Mouse (Mus musculus): ENCODE data around the gene Ggt1.
A peak's percentile ranks its signal among the peaks of the same experiment; 100 is the strongest.

Gene Ggt1

DNA sequence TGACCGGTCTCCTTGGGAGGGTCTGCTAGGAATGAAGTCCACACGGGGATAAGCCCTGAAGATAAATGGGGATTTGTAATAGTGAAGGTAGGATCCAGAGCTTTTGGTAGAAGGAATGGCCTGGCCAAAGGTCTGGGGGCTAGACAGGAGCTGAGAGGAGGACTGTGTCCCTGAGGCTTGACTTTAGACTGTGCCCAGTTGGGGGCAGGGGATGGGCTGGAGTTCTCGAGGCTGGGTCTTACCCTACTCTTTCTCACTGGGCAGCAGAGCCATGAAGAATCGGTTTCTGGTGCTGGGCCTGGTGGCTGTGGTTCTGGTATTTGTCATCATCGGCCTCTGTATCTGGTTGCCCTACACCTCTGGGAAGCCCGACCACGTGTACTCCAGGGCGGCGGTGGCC is 12.6 kb downstream of the Ggt1 start:
- no peak for DNase-seq (ENCODE audit: low spot score)

DNA sequence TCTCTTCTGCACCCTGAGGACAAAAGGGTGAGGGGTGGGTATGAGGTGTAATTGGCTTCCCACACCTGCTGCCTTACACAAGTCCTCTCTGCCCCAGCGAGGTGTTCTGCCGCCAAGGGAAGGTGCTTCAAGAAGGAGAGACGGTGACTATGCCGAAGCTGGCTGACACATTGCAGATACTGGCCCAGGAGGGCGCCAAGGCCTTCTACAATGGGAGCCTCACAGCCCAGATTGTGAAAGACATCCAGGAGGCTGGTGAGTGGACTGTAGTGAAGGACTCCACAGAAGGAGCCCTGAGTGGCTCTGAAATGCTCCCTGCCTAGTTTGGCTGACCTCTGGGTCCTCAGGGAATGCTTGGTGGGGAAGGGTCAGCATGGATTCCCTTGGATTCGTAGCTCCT is 17.7 kb downstream of the Ggt1 start:
- no peak for DNase-seq (ENCODE audit: low spot score)

DNA sequence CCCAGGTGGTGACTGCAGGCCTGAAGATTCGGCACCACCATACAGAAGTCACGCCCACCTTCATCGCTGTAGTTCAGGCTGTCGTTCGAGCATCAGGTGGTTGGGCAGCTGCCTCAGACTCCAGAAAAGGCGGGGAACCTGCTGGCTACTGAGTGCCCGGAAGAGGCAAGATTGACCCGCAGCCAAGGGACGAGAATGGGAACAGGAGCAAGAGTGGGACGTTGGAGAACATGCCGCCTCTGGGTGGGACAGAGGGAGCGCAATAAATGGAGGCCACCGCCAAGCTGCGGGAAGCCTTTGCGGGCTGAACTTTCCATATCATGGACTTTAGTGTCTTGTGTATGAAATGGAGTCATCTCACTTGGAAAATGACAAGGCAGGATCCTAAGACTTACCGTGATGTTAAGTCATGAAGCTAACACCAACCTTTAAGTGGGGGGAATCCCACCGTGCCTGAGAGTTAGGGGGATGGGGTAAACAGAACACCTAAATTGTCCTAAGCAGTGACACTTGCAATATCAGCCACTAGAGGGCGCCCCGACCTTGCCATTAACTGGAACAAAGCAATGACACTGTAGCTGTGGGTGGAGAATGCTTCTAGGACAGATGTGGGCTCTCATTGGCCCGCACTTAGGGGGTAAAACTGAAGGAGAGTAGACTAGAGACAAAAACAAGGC is 24.6 kb downstream of the Ggt1 start:
- DNase-seq (ENCODE audit: low spot score) = peak; percentile 94

DNA sequence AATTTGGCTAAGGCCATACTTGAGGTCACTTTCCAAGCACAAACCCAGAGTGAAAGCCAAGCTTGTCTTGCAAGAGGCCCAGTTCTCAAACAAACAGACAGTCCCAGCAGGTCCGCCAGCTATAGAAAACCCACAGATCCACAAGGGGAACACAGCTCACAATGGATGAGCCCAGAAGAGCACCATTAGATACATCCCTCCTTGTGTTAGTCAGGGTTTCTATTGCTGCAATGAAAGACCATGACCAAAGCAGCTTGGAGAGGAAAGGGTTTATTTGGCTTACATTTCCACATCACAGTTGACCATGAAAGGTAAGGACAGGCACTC is 25.1 kb downstream of the Ggt1 start:
- DNase-seq (ENCODE audit: low spot score) = no peak

DNA sequence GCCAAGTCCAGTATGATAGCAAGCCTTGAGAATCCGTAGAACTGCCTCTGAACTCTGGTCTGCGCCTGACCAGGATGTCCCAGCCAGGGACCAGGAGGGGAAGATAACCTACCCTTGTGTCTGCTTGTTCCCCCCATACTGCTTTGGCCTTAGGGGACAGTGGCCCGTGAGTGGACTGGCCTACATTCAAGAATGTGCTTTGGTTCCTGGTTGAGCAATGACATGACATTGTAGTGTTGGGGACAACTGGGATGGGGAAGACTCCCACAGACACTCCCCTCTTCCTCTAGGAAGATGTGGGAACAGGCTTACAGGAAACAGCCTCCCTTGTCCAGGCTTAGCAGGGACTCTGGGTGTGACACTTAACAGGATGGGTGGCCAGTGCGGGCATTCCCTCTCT is 26.4 kb downstream of the Ggt1 start:
- no peak for DNase-seq (ENCODE audit: low spot score)

DNA sequence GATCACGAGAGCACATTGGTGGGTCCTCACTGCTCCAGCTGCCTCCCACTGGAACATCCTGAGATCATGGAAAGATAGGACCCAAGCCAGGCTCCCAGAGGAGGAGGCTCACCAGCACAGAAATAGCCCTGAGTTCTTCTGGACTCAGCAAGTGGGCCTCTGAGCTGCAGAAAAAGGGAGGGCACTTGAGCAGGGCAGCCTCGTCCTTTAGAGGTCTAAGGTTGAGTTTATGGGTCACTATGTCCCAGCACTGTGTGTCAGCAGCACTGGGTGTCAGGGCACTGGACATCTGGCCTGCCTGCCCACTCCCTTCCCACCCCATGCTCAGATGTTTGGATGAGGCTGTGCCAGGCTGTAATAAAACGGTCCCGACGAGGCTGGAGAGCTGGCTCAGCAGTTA is 26.9 kb downstream of the Ggt1 start:
- no peak for DNase-seq (ENCODE audit: low spot score)

DNA sequence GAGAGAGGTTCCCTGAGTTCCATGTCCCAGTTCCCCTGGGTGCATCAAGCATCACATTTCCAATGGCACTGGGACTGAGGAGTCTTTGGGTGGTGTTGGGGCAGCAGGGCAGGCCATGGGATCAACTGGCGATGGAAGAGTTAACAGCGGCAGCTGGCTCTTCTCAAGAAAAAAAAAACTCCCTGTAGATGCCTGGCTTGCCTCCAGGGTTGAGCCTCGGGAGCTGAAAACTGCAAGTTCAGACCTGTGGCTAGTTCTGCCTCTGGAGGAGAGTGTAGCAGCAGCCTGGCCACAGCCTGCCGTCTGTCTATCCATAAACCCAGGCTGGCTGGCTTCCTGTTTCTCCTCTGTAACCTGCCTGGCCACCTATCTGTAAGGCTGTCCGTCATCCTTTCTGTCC is 27.7 kb downstream of the Ggt1 start, which contains the start of gene Ggt5:
Ggt5 (plus strand) TSS at position 212 of the 400 bp plus-strand sequence.
- peak; percentile 21 for DNase-seq (ENCODE audit: low spot score)

DNA sequence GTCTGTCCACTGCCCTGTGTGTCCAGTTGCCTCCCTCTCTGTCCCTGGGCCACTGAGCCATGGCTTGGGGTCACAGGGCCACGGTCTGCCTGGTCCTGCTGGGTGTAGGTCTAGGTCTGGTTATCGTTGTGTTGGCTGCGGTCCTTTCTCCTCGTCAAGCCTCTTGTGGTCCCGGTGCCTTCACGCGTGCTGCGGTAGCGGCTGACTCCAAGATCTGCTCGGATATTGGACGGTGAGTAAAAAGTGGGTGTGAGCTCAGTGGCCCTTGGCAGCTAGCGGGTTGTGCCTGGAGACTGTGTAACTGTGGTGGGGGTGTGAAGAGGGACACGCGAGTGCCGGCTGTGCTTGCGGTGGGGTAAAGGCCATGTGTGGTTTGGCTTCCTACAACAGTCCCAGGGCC is 28.2 kb downstream of the Ggt1 start:
- no peak for DNase-seq (ENCODE audit: low spot score)

DNA sequence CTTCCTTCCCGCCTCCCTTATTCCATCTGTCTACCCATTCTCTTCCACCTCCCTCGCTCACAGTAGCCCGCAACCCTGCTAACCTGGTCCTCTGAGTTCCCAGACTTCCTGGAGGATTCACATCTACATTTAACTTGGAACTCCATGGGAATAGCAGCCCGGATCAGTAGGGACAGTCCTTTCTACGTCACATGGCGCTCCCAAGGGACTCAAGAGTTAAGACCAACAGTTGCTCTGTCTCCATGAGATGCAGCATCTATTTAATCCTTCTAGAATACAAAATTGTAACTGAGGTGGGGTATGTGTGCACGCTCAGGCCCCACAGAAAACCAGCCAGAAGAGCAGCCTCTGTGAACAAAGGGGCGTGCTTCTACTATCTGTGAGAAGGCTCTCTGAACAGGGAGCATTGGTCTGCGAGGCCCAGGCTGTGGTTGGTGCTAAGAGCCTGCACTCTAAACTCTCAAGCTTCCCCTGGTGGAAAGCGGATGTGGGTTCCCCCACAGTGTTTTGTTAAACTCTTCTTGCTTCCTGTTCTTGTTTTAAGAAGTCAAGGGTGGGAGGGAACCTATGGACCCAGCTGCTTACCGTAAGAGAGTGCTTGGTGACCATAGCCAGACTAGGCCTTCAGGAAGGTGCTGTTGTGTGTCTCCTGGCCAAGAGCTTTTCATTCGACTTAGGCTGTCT is 29.9 kb downstream of the Ggt1 start:
- peak; percentile 50 for DNase-seq (ENCODE audit: low spot score)

DNA sequence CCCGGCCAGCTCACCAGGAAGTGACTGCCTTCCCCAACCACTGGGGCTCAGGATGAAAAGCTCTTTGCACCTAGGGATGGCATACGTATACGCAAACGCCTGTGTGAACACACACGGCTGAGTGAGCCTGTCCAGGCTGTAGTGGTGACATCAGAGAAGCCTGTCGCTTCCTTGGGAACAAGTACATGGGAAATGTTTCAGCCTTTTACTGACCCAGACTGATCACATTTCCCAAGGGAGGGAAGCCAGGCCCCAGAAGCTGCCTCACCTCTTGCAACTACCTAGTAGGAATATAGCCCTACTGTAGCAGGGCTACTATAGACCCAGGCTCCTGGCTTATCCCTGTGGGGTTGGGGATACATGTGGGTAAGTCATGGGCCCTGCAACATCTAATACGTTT is 31.2 kb downstream of the Ggt1 start:
- DNase-seq (ENCODE audit: low spot score) = no peak

DNA sequence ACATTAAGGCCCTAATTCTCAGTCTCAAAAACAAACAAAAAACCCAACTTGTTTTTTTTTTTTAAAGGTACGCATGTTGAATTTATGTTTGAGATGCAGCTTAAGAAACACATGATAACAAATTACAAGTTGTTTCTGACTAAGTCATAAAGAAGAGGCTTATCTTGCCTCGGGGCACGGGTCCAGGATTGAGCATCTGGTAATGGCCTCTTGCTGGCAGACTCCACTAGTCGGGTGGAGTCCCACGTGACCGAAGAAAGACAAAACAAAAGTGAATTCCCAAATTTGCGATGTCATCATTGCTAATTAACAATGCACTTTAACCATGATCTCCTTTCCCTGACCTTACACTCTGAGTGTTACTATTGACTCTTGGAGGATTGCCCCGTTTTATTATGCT is 34.6 kb downstream of the Ggt1 start:
- no peak for DNase-seq (ENCODE audit: low spot score)

DNA sequence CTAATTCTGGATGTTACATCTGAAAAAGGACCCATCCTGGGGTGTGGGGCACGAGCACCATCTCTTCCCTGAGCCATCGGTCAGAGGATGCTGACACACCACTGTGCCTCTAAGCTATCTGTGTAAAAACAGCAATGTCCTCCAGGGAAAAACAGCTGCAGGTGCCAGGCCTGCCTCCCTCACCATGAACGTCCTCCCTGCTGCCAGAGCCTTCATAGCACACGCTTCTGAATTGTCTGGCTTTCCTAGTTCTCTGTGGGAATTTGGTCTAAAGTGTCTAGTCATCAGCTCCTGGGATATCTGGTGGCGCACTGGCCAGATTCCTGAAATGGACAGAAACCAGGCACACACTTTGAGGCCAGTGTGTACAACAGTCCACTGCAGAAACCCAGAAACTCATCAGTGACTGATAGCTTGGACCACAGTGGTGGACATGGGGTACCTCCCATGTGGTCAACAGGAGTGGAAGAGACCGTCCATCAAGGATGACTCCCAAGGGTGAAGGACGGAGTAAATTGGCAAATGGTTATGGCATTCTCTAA is 38.9 kb downstream of the Ggt1 start:
- no peak for DNase-seq (ENCODE audit: low spot score)

DNA sequence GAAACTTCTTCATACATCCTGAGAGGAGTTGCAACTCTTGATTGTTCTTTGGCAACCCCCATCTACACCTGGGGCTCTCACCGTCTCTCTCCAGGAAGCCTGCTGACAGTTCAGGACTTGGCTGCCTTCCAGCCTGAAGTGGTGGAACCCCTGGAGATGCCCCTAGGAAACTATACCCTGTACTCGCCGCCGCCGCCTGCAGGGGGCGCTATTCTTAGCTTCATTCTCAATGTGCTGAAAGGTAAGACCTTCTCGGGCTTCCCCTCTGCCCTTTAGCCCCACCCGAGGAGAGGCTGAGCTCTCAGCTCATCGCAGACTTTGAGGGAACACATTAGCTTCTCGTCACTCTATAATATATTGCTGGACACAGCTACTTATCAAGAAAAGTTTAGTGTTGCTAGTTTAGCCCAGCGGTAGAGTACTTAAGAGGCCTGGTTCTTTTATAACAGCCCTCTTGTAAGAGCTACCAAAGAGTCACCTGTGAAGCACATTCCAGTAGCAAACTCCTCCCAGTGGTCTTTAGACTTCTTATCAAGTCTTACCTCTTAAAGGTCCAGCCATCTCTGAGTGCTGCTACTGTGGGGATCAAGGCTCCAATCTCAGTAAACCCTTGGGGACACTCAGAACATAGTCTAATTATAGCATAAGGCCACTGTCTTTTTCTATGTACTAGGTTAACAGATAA is 43.9 kb downstream of the Ggt1 start:
- no peak for DNase-seq (ENCODE audit: low spot score)

DNA sequence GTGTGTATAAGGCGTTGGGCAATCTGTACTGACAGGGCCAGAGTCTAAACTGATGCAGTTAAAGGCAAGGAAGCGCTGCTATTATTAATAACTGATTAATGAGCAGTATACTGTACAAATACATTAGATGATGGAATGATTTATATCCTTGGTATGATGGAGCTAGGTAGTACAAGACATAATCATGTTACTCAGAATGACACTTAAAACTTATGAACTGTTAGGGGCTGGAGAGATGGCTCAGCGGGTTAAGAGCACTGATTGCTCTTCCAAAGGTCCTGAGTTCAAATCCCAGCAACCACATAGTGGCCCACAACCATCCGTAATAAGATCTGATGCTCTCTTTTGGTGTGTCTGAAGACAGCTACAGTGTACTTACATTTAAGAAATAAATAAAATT is 45.8 kb downstream of the Ggt1 start:
- no peak for DNase-seq (ENCODE audit: low spot score)

DNA sequence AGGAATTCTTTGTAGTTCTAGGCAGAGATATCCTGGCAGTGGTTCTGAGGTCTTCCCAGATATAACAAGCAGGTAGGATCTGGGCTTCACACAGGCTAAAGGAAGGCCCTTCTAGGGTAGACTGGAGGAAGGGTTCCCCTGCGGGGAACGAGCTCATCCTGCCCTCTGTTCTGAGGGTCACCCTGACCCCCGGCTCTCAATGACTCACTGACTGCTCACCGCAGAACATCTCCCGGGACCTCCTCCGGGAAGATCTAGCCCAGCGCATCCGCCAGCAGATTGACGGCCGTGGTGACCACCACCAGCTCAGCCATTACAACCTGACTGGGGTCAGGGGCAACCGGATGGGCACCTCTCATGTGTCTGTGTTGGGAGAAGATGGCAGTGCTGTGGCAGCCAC is 47.6 kb downstream of the Ggt1 start:
- DNase-seq (ENCODE audit: low spot score) = no peak

DNA sequence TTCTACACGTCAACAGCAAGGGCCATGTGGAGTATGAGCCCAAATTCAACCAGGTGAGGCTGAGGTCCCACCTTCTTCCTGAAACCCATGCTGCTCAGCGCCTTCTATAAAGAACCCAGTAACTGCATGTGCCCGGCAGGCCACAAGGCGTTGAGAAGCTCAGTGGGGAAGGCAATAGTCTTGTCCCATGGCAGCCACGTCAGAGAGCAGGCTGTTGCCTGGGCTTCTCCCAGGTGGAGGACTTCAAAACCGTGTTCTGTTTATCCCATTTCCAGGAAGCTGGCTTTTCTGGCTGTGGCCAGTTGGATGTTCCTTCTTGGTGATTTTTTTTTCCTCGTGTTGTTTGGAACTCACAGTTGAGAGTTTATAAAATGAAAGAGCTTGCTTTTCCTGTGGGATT is 49.1 kb downstream of the Ggt1 start:
- no peak for DNase-seq (ENCODE audit: low spot score)

DNA sequence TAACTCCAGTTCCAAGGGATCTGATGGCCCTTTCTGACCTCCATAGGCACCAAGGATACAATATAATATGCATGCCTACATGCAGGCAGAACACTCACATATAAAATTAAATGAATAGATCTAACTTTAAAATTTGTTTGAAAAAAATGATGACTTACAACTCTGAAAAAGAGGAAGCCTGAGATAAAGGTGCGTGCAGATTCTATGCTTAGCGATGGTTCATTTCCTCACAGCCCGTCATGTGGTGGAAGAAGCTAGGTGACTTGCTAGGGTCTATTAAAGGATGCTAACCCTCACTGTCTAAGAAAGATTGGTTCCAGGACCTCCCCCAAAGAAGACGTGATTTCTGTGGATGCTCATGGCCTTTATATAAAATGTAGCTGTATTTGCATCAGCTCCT is 54.6 kb downstream of the Ggt1 start:
- DNase-seq (ENCODE audit: low spot score) = no peak

DNA sequence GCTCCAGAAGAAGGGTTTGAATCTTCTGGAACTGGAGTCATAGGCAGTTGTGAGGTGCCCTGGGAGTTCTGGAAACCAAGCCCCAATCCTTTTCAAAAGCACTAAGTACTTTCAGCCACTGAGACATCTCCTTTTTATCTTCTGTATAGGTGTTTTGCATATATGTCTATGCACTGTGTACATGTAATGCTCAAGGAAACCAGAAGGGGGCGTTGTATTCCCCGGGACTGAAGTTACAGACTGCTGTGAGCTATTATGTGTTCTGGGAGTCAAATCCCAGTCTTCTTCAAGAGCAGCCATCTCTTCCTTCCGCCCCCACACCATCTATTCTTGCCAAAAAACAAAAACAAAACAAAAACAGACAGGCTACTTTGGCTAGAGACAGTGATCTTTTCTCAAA is 59.4 kb downstream of the Ggt1 start:
- DNase-seq (ENCODE audit: low spot score) = no peak

DNA sequence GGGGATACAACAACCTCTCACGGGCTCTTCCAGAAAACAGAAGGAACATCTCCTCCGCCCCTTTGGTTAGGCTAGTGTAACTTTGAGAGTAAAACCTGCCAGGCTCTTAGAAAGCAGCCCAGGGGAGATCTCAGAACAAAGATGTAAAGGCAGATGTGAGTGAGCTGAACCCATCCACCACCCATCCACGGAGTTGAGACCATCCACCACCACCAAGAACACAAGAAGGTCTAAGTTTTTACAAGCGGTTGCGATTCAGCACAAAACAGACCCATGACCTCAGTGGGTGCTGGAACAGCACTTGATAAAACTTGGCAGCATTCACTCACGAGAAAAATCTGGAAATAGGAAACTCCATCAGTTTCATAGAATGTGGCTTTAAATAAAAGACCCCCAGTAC is 64.5 kb downstream of the Ggt1 start:
- no peak for DNase-seq (ENCODE audit: low spot score)

DNA sequence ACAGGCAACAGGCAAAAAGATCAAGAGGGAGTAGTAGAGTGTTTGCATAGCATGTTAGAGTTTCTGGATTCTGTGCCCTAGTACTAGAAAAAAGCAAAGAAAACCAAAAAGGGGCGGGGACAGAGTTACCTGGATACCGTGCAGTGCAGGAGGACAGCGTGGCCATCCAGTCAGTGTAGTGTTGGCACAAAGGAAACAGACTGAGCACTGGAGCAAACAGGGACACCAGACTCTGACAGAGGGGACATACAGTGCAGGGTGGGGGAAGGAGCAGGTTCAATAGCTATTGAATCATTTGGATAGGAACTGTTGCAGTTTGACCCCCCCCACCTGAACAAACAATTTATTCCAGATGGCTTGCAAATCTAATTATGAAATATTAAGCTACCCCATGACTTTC is 65.6 kb downstream of the Ggt1 start:
- no peak for DNase-seq (ENCODE audit: low spot score)

DNA sequence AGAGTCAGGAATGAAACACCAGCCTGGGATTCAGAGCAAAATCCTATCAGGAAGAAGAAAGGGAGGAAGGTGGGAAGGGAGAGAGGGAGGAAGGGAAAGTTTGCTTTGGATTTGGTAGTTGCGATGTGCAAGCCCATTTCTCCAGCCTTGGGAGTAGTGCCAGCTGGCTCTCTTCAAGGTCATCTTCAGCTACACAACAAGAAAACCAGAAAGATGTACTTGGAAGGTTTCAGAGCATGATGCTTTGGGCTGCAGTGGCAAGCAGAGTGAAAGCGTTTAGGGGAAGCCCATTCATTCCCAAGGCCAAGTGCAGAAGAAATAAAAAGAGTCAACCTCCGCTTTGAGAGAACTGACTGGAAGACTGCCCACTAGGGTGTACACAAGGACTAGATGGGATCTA is 66.1 kb downstream of the Ggt1 start:
- no peak for DNase-seq (ENCODE audit: low spot score)

DNA sequence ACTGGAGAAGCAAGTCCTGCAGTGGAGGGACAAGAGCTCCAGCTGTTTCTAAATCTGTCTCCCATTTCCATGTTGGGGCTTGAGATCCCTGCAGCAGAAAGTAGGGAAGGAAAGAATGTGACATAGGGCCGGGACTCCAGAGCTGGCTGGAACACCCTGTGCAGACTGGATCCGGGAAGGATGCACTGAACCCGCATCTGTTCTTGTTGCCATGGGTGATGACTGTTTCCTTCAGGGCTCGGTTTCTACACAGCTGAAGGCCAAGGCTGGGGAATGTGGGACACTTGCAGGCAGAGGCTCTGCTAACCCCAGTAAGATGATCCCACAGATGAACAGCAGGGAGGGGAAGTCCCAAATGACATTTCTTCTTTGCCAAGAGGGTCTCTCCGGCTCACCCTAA is 71.2 kb downstream of the Ggt1 start:
- no peak for DNase-seq (ENCODE audit: low spot score)

DNA sequence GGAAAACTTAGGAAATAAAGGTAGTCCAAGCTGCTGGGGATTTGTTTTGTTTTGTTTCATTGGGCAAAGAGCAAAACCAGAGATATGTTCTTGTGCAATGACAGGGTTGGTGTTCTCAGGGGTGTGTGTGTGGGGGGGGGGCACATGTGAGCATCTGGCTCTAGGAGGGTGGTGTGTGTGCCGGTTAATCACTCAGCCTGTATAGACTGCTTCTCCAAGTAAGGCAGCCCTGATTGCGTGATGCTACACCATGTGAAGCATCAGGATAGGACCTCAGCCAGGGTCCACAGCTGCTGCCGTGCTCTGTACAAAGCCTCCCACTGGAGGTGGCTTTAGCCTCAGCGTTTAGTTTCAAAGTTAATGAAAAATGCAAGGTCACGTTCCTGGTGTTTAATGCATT is 71.6 kb downstream of the Ggt1 start:
- no peak for DNase-seq (ENCODE audit: low spot score)

Data from layer of hippocampus, adult 11-12 months (tissue).